Mouse (Mus musculus): ENCODE data around the gene Mfap3l.

DNA sequence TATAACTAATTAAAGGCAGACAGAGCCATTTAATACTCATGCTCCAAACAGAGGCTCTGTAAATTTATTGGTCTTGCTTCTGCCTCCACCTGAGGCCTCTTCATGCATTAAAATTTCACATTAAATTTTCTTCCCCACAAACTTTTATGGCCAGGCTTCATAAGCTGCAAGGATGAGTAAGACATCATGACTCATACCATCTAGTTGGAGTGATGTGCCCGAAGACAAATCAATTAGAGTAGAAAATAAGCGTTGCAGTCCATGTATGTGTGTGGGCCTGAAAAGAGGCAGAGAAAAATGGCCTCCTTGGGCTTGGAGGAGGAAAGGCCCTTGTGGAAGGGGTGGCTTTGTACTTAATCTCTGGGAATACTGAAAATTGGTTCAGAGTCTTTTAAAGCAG is 2.3 kb downstream of the Mfap3l start:
- TF ChIP-seq GATA1 (IDR thresholded peaks at IDR 0.05; ENCODE audit: low read length) (no peak), TAL1 (IDR thresholded peaks at IDR 0.05; ENCODE audit: low read length) (no peak)

Data from erythroblast, embryonic 14.5 days (primary cell).